ENCODE assay signal across 8 mouse cellular contexts in genomic region chr4:43957846-43958461, GRCm38 (mm10). TPM values are rescaled to one million over a fixed set of nuclear protein-coding genes. Genes with fewer than 3 reads are reported as not detected.
DNase-seq lines count a peak whose midpoint lies in the region; ATAC-seq lines count a peak whose summit lies in the region.

No protein-coding gene starts in this region.

- DNase-seq in 3134 (ENCODE audit: extremely low read depth, insufficient read length, low spot score): peak; percentile 61
- peak; percentile 56 to 75 for DNase-seq in B cell, adult 2 months
- DNase-seq in embryonic facial prominence, embryonic 10.5 days (ENCODE audit: low spot score): peak; percentile 83
- DNase-seq in limb, embryonic 10.5 days (ENCODE audit: low spot score): peak; percentile 83
- peak; percentile 33 for DNase-seq in testis, postnatal 14 days (ENCODE audit: low spot score)
- no peak for DNase-seq in left cerebral cortex, adult 9 months (ENCODE audit: low spot score in 2 of 2)

- under 1% methylated on average over 26 of the region's 26 CpGs for WGBS in embryonic facial prominence, embryonic 10.5 days
- WGBS in heart, embryonic 14.5 days: under 1% methylated on average over 26 of the region's 26 CpGs
- under 1% methylated on average over 26 of the region's 26 CpGs for WGBS in limb, embryonic 10.5 days
- WGBS in midbrain, embryonic 13.5 days: 1% methylated on average over 26 of the region's 26 CpGs

- peaks cover 31% of the 10 kb centered on the region for H3K4me1 ChIP-seq in embryonic facial prominence, embryonic 10.5 days
- peaks cover 3 to 25% of the 10 kb centered on the region in 2 experiments; a peak in 3 of 4 replicates for H3K4me1 ChIP-seq in heart, embryonic 14.5 days (ENCODE audit: control insufficient read depth in 2 of 2, insufficient read depth in 2 of 2, low read length in 2 of 2)
- peaks cover 35% of the 10 kb centered on the region for H3K4me1 ChIP-seq in limb, embryonic 10.5 days
- peaks cover 13% of the 10 kb centered on the region for H3K4me1 ChIP-seq in midbrain, embryonic 13.5 days (replicated peaks)

- peaks cover 36% of the 10 kb centered on the region for H3K27me3 ChIP-seq in embryonic facial prominence, embryonic 10.5 days (replicated peaks; ENCODE audit: low read depth, poor library complexity, severe bottlenecking)
- no peaks in the 10 kb centered on the region for H3K27me3 ChIP-seq in heart, embryonic 14.5 days (ENCODE audit: control insufficient read depth, insufficient read depth, low read length)
- peaks cover 19% of the 10 kb centered on the region for H3K27me3 ChIP-seq in limb, embryonic 10.5 days (ENCODE audit: low read depth, poor library complexity, severe bottlenecking)
- H3K27me3 ChIP-seq in midbrain, embryonic 13.5 days: peaks cover 50% of the 10 kb centered on the region; the same call in 1 of the 2 replicates

- peak overlapping the region; percentile 90 for H3K27ac ChIP-seq in embryonic facial prominence, embryonic 10.5 days (replicated peaks)
- H3K27ac ChIP-seq in heart, embryonic 14.5 days (replicated peaks in 1 of 2; ENCODE audit: control insufficient read depth in 1 of 2, insufficient read depth in 1 of 2, low read depth in 2 of 2, low read length in 2 of 2): peak overlapping the region; percentile 75 to 82
- H3K27ac ChIP-seq in limb, embryonic 10.5 days: peak overlapping the region; percentile 86
- peak overlapping the region; percentile 69 for H3K27ac ChIP-seq in midbrain, embryonic 13.5 days

- no peaks in the 10 kb centered on the region for H3K36me3 ChIP-seq in embryonic facial prominence, embryonic 10.5 days (replicated peaks)
- no peaks in the 10 kb centered on the region for H3K36me3 ChIP-seq in heart, embryonic 14.5 days (ENCODE audit: control insufficient read depth, insufficient read depth, low read length)
- H3K36me3 ChIP-seq in limb, embryonic 10.5 days: no peaks in the 10 kb centered on the region
- no peaks in the 10 kb centered on the region for H3K36me3 ChIP-seq in midbrain, embryonic 13.5 days

- H3K4me3 ChIP-seq in embryonic facial prominence, embryonic 10.5 days: peak overlapping the region; percentile 72
- peak overlapping the region; percentile 70 to 77 for H3K4me3 ChIP-seq in heart, embryonic 14.5 days (ENCODE audit: control insufficient read depth in 1 of 2, insufficient read depth in 1 of 2, low read depth in 1 of 2, low read length in 2 of 2)
- peak overlapping the region; percentile 64 for H3K4me3 ChIP-seq in limb, embryonic 10.5 days
- peak overlapping the region; percentile 71 for H3K4me3 ChIP-seq in midbrain, embryonic 13.5 days (replicated peaks)

- no peaks in the 10 kb centered on the region for H3K9me3 ChIP-seq in embryonic facial prominence, embryonic 10.5 days
- no peaks in the 10 kb centered on the region for H3K9me3 ChIP-seq in heart, embryonic 14.5 days (ENCODE audit: control insufficient read depth, low read length)
- no peaks in the 10 kb centered on the region for H3K9me3 ChIP-seq in limb, embryonic 10.5 days (replicated peaks)
- H3K9me3 ChIP-seq in midbrain, embryonic 13.5 days: no peaks in the 10 kb centered on the region

- ATAC-seq in heart, embryonic 14.5 days (ENCODE audit: insufficient number of reproducible peaks, insufficient read depth, low FRiP score, low read depth): peak; percentile 42
- ATAC-seq in midbrain, embryonic 13.5 days: peak; percentile 86

- H3K4me2 ChIP-seq in heart, embryonic 14.5 days (ENCODE audit: low read length): peak overlapping the region; percentile 95
- H3K4me2 ChIP-seq in midbrain, embryonic 13.5 days (replicated peaks): peak overlapping the region; percentile 96

- H3K9ac ChIP-seq in heart, embryonic 14.5 days (ENCODE audit: low read length): peak overlapping the region; percentile 77
- peak overlapping the region; percentile 77 for H3K9ac ChIP-seq in midbrain, embryonic 13.5 days (replicated peaks)

RNA-seq across cellular contexts. Expression of gene Glipr2, which starts 0.8 kb away (rescaled TPM):
- 55.8 and 75.8 TPM in 2 replicates for polyA plus RNA-seq in embryonic facial prominence, embryonic 10.5 days (2016; fragmentation: Nextera tagmentation; extraction: Ambion mirVana)
- polyA plus RNA-seq in heart, embryonic 14.5 days (2014; fragmentation: Nextera tagmentation; extraction: Ambion mirVana): 53.1 and 55.4 TPM in 2 replicates
- 30.1 and 44.7 TPM in 2 replicates for polyA plus RNA-seq in limb, embryonic 10.5 days (2016; fragmentation: Nextera tagmentation; extraction: Ambion mirVana)
- 33.7 and 35.3 TPM in 2 replicates for polyA plus RNA-seq in midbrain, embryonic 13.5 days (2015; fragmentation: Nextera tagmentation; extraction: Ambion mirVana)

RNA-seq across cellular contexts. Expression of gene Ccin, which starts 25.3 kb away (rescaled TPM):
- not detected in 2 replicates for polyA plus RNA-seq in embryonic facial prominence, embryonic 10.5 days (2016; fragmentation: Nextera tagmentation; extraction: Ambion mirVana)
- polyA plus RNA-seq in heart, embryonic 14.5 days (2014; fragmentation: Nextera tagmentation; extraction: Ambion mirVana): not detected in 2 replicates
- polyA plus RNA-seq in limb, embryonic 10.5 days (2016; fragmentation: Nextera tagmentation; extraction: Ambion mirVana): not detected in 2 replicates
- polyA plus RNA-seq in midbrain, embryonic 13.5 days (2015; fragmentation: Nextera tagmentation; extraction: Ambion mirVana): not detected in 2 replicates

RNA-seq across cellular contexts. Expression of gene Clta, which starts 46.3 kb away (rescaled TPM):
- 212 and 222 TPM in 2 replicates for polyA plus RNA-seq in embryonic facial prominence, embryonic 10.5 days (2016; fragmentation: Nextera tagmentation; extraction: Ambion mirVana)
- polyA plus RNA-seq in heart, embryonic 14.5 days (2014; fragmentation: Nextera tagmentation; extraction: Ambion mirVana): 144 and 154 TPM in 2 replicates
- polyA plus RNA-seq in limb, embryonic 10.5 days (2016; fragmentation: Nextera tagmentation; extraction: Ambion mirVana): 215 and 217 TPM in 2 replicates
- polyA plus RNA-seq in midbrain, embryonic 13.5 days (2015; fragmentation: Nextera tagmentation; extraction: Ambion mirVana): 275 TPM in 2 replicates

Comparison
In these comparisons a context has a peak if more than half of its experiments do, and no peak if none do; other contexts are left out.
1. DNase-seq: peak in 3134 (single experiment), B cell, adult 2 months (2 of 2), embryonic facial prominence, embryonic 10.5 days (single experiment), limb, embryonic 10.5 days (single experiment) and testis, postnatal 14 days (single experiment); none in left cerebral cortex, adult 9 months (0 of 2).
2. Peak in every context shown above with its lines, with median percentiles within 50 percentile points of each other: H3K27ac ChIP-seq and H3K4me3 ChIP-seq.